Mouse (Mus musculus): Measurements from ENCODE around the gene Btnl4.

Btnl4 gene

GRCm38 (mm10) chr17:34437120-34437519, 40.0 kb downstream of the Btnl4 start:
- no peak for DNase-seq

GRCm38 (mm10) chr17:34427597-34427996, 49.5 kb downstream of the Btnl4 start:
- DNase-seq: no peak

- DNase-seq: no peak
Measured at GRCm38 (mm10) chr17:34420014-34420413, 57.1 kb downstream of the Btnl4 start.

Measured in thymus, postnatal 25 days (tissue).